Mouse (Mus musculus) heart, embryonic 15.5 days (tissue): ENCODE data around the gene 2810006K23Rik. TPM values are rescaled to one million over a fixed set of nuclear protein-coding genes. Genes with fewer than 3 reads are reported as not detected.

ENCODE experiments used
- polyA plus RNA-seq: library from polyadenylated mRNA; unstranded; fragments of >200 nt; fragmentation: Nextera tagmentation; extraction: Ambion mirVana; gene quantifications from 2 replicates; pipeline ENCODE4 v1.2.1, GENCODE M21; 2015

The 2810006K23Rik gene
- polyA plus RNA-seq, 1 experiment from 2014 or later, result 19.0 TPM

Other genes with a start within 250 kb of the 2810006K23Rik start
- gene Abcb9, start 232.3 kb upstream of the 2810006K23Rik start, polyA plus RNA-seq, result 1.7 and 4.9 TPM in 2 replicates
- 18.2 and 22.3 TPM in 2 replicates for gene Ogfod2, start 215.8 kb upstream of the 2810006K23Rik start, polyA plus RNA-seq
- gene Arl6ip4, start 212.0 kb upstream of the 2810006K23Rik start, polyA plus RNA-seq, result 67.6 and 75.3 TPM in 2 replicates
- 4.9 and 7.9 TPM in 2 replicates for gene Pitpnm2, start 78.3 kb upstream of the 2810006K23Rik start, polyA plus RNA-seq
- gene Mphosph9, start 117 bp upstream of the 2810006K23Rik start, polyA plus RNA-seq, result 10.2 TPM in 2 replicates
- 87.9 and 109 TPM in 2 replicates for gene Cdk2ap1, start 35.0 kb downstream of the 2810006K23Rik start, polyA plus RNA-seq
- 57.8 and 65.5 TPM in 2 replicates for gene Sbno1, start 97.9 kb downstream of the 2810006K23Rik start, polyA plus RNA-seq
- gene Kmt5a, start 111.8 kb downstream of the 2810006K23Rik start, polyA plus RNA-seq, result 63.3 and 74.6 TPM in 2 replicates
- gene Rilpl2, start 150.3 kb downstream of the 2810006K23Rik start, polyA plus RNA-seq, result 15.0 and 20.9 TPM in 2 replicates
- 19.2 and 20.7 TPM in 2 replicates for gene Snrnp35, start 155.0 kb downstream of the 2810006K23Rik start, polyA plus RNA-seq
- gene Rilpl1, start 203.3 kb downstream of the 2810006K23Rik start, polyA plus RNA-seq, result 26.5 and 27.8 TPM in 2 replicates
- 409 and 423 TPM in 2 replicates for gene Tmed2, start 212.6 kb downstream of the 2810006K23Rik start, polyA plus RNA-seq
- 6.7 and 8.7 TPM in 2 replicates for gene Ddx55, start 224.8 kb downstream of the 2810006K23Rik start, polyA plus RNA-seq